Mouse (Mus musculus): ENCODE results near the gene Plekhh3. TPM values are rescaled to one million over a fixed set of nuclear protein-coding genes. Genes with fewer than 3 reads are reported as not detected.
A peak's percentile ranks its signal among the peaks of the same experiment; 100 is the strongest.
"Not testable (repeated sequence)": the region's sequence is repeated elsewhere in the genome, so short reads cannot be mapped to it uniquely, and the experiment has no call there.

Plekhh3 gene
- polyA plus RNA-seq, 1 experiment from 2014 or later: 2.8 TPM

DNA sequence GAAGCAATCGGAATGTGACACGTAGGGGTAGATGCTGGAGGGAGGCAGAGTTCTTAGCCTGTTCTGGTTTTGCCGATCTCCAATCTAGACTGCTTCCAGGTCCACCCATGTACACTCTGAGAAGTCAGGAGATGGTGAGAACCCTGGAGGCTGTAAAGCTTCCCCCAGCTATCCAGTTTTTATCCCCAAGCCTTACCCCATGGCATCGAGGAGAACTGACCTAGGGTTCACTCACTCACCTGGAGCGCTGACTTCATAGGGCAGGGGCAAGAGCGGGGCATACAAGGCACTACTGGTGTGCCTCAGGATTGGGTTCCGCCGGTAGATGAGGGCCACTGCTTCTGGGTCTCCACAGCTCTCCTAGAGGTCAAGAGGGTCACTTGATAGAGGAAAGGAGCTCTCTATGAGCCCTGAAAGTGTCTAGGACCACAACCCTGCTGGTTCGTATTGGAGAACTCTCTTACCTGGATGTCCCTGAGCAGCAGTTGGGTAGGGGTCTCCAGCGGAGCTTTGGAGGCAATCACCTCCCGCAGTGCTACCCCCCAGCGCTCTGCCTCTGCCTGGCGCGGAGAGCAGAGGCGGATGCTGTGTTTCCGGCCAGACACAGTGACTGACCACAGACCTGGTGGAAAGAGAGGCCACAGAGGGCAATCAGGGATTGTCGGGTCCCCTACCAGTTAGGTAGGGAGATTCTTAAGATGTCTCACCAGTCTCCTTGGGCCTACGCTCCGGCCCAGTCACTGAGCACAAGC is 3.8 kb downstream of the Plekhh3 start:
- peaks cover 100% of the 10 kb centered on the region for H3K27me3 ChIP-seq (replicated peaks)
- no peaks in the 10 kb centered on the region for H3K9me3 ChIP-seq (replicated peaks)
- H3K4me2 ChIP-seq: no peak overlapping the region
- no peak overlapping the region for H3K27ac ChIP-seq
- peaks cover 9% of the 10 kb centered on the region; the same call in 1 of the 2 replicates for H3K36me3 ChIP-seq
- no peak overlapping the region for H3K4me3 ChIP-seq
- peaks cover 67% of the 10 kb centered on the region for H3K4me1 ChIP-seq
- 36% methylated on average over 19 of the region's 19 CpGs for WGBS (ENCODE audit: insufficient replicate concordance)
- H3K9ac ChIP-seq: no peak overlapping the region
- ATAC-seq: no peak

DNA sequence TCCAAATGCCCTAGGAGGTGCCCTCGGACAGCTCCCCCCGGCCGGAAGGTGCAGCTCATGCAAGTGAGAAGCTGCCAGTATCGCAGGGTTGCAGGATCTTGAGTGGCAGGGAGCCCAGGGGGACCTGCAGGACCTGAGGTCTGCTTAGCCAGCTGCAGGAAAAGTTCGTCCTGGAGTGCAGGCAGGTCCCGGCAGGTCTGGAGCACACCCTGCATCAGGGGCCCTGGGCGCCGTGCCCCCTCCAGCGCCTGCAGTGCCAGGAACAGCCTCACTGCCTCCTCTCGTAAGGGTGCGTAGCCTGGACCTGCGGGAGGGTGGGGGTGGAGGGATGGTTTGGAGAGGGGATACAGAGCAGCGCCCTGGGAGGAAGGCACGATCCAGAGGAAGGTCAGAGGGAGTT is 4.8 kb downstream of the Plekhh3 start:
- H3K4me1 ChIP-seq: peaks cover 56% of the 10 kb centered on the region
- H3K27me3 ChIP-seq (replicated peaks): peaks cover 100% of the 10 kb centered on the region

DNA sequence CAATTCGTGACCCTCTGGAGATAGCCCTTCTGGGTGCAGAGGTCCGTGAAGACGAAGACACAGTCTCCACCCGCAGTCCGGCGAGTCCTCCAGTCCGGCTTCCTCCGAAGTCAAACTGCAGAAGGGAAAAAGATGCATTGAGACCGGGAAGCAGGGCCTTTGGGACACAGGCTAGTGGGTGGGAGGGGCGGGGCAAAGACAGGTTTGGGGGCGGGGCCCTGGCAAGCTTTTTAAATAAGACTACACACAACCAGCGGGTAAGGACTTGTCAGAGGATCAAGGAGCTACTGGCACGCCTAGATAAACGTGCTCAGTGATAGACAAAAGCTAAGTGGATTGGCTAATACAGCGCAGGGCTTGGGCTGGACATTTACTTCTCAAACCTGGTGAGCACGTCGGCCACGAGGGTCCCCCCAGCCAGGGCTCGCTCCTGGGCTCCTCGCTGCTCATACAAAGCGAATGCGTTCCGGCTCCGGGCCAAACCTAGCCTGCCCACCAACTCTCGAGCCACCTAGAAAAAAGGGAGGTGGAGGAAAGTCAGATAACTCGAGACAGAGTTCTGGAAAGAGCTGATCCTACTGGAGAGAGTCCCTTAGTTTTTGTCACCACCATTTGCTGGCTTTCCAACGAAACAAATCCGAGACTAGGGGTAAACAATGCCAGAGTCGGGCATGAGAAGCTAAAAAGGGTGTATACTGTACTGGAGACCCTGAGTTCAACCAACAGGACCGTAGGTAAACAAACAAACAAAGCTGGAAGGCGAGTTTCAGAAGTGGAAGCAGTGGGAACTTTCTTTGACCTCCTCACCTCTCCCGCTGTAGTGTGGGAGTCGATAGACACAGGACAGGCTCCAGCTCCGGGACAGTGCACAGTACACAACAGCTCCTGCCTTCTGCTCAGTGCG is 6.2 kb downstream of the Plekhh3 start:
- H3K4me2 ChIP-seq: peak overlapping the region; percentile 57
- H3K9me3 ChIP-seq (replicated peaks): no peaks in the 10 kb centered on the region
- no peak overlapping the region for H3K27ac ChIP-seq
- peaks cover 13% of the 10 kb centered on the region; the same call in 1 of the 2 replicates for H3K36me3 ChIP-seq
- 19% methylated on average over 35 of the region's 35 CpGs for WGBS (ENCODE audit: insufficient replicate concordance)
- peak; percentile 27; the same call in 1 of the 2 replicates for ATAC-seq
- peaks cover 44% of the 10 kb centered on the region for H3K4me1 ChIP-seq
- H3K4me3 ChIP-seq: no peak overlapping the region
- no peak overlapping the region for H3K9ac ChIP-seq
- H3K27me3 ChIP-seq (replicated peaks): peaks cover 98% of the 10 kb centered on the region

More for the DNA sequence above, 4.8 kb downstream of the Plekhh3 start:
- Histone ChIP-seq H3K4me3 (no peak overlapping the region), H3K36me3 (peaks cover 13% of the 10 kb centered on the region; the same call in 1 of the 2 replicates), H3K9ac (no peak overlapping the region), H3K4me2 (no peak overlapping the region), H3K27ac (no peak overlapping the region), H3K9me3 (replicated peaks) (no peaks in the 10 kb centered on the region)
- ATAC-seq: no peak
- 49% methylated on average over 14 of the region's 14 CpGs for WGBS (ENCODE audit: insufficient replicate concordance)

DNA sequence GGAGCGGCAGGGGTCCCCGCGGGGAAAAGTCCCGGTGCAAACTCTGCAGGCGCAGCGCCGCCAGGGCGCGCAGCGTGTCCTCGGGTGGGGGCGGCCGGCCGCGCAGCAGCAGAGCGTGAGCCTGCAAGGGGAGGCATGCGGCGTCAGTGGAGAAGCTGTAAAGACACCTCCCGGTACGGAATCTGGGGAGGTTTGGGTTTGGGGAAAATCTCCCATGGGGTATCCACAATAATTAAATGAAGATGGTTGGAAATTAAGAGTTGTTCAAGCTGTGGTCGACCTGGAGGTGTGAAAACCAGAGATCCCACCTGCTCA is 6.8 kb downstream of the Plekhh3 start:
- 12% methylated on average over 21 of the region's 21 CpGs for WGBS (ENCODE audit: insufficient replicate concordance)
- peak overlapping the region; percentile 32 for H3K4me3 ChIP-seq
- no peak overlapping the region for H3K9ac ChIP-seq
- H3K9me3 ChIP-seq (replicated peaks): no peaks in the 10 kb centered on the region
- peaks cover 13% of the 10 kb centered on the region; the same call in 1 of the 2 replicates for H3K36me3 ChIP-seq
- ATAC-seq: no peak
- H3K27ac ChIP-seq: no peak overlapping the region
- peaks cover 98% of the 10 kb centered on the region for H3K27me3 ChIP-seq (replicated peaks)
- peak overlapping the region; percentile 57 for H3K4me2 ChIP-seq
- peaks cover 38% of the 10 kb centered on the region for H3K4me1 ChIP-seq

DNA sequence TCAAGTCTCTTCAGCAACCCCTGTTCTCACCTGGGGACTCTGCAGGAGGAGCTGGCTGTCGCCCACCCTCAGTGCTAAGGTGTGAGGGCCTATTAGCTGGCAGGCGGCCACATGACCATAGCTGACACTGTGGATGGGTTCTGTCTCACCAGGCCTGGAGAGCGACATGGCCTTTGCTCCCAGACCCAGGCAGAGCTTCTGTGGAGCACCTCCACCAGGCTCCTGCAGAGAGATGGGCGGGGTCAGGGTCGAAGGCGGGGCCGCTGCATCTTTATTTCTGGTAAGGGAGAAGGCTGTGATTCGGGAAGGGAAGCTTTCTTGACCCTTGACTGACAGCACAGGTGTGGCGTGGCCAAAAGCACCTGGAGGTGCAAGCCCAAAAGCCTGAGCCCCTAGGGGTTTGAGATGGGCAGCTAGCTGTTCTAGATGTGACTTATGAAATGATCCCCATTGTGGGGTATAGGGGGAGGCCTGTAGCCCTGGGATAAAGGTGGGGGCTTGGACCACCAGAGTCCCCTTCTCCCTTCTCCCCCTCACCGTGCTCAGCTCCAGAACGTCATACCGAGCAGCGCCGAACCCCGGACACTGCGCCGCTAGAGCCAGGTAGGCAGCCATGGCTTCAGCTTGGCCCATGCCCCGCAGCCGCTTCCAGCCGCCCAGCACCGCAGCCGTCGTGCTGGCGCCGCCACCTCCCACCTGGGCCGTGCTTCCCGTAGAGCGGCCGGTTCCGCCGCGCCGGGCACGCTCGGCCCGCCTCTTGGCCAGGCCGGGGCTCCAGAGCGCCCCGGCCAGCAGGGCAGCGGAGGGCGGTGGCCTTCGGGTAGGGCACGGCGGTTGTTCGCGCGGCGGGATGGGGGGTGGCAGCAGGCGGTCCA is 7.4 kb downstream of the Plekhh3 start:
- 23% methylated on average over 49 of the region's 49 CpGs for WGBS (ENCODE audit: insufficient replicate concordance)
- peaks cover 34% of the 10 kb centered on the region for H3K4me1 ChIP-seq
- H3K9ac ChIP-seq: no peak overlapping the region
- no peaks in the 10 kb centered on the region for H3K9me3 ChIP-seq (replicated peaks)
- H3K27me3 ChIP-seq (replicated peaks): peaks cover 98% of the 10 kb centered on the region
- H3K27ac ChIP-seq: no peak overlapping the region
- peak overlapping the region; percentile 32 for H3K4me3 ChIP-seq
- peaks cover 13% of the 10 kb centered on the region; the same call in 1 of the 2 replicates for H3K36me3 ChIP-seq
- H3K4me2 ChIP-seq: peak overlapping the region; percentile 57
- no peak for ATAC-seq

DNA sequence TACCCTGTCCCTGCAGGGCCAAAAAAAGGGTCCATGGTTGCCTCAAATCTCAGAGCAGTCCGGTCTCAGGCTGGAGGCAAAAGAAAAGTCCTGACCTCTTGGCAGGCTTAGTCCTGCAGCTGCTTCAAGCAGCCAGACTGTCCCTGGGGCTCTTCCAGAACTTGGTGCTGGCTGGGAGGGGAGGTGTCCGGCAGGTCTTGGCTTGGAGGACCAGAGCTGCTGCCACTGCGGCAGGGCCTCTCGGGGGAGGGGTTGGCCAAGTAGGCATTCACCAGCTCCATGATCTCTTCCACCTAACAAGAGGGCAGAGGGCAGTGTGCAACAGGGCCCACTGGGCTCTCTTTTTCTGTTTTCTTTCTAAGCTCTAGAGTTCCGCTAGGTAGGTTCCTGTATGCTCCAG is 8.4 kb downstream of the Plekhh3 start:
- Histone ChIP-seq H3K4me1 (peaks cover 26% of the 10 kb centered on the region), H3K27me3 (replicated peaks) (peaks cover 98% of the 10 kb centered on the region), H3K4me2 (no peak overlapping the region), H3K9me3 (replicated peaks) (no peaks in the 10 kb centered on the region), H3K27ac (no peak overlapping the region), H3K9ac (no peak overlapping the region), H3K4me3 (no peak overlapping the region), H3K36me3 (peaks cover 11% of the 10 kb centered on the region; the same call in 1 of the 2 replicates)
- ATAC-seq: no peak
- WGBS (ENCODE audit: insufficient replicate concordance): 66% methylated on average over 5 of the region's 5 CpGs

DNA sequence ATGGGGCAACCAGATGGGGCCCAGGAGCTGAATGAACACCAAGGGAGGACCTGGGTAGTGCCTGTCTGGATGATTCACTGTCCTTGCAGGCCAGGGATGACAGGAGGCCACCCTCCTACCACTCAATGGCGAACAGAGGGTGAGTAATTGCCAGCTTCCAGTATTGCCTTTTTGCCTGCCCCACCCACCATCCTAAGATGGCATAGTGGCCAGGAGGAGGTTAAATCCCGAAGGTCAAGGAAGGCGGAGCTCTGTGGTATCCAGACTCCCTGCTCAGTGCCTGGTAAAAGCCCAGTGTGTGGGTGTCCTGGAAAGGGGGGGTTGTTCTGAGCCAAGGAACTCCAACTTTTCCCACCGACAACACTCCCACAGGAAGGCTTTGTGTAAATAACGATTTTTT is 8.8 kb downstream of the Plekhh3 start:
- Histone ChIP-seq H3K27ac (no peak overlapping the region), H3K36me3 (peaks cover 7% of the 10 kb centered on the region; the same call in 1 of the 2 replicates), H3K4me2 (no peak overlapping the region), H3K4me1 (peaks cover 24% of the 10 kb centered on the region), H3K9ac (no peak overlapping the region), H3K9me3 (replicated peaks) (no peaks in the 10 kb centered on the region), H3K27me3 (replicated peaks) (peaks cover 98% of the 10 kb centered on the region), H3K4me3 (no peak overlapping the region)
- 54% methylated on average over 5 of the region's 5 CpGs for WGBS (ENCODE audit: insufficient replicate concordance)
- no peak for ATAC-seq

DNA sequence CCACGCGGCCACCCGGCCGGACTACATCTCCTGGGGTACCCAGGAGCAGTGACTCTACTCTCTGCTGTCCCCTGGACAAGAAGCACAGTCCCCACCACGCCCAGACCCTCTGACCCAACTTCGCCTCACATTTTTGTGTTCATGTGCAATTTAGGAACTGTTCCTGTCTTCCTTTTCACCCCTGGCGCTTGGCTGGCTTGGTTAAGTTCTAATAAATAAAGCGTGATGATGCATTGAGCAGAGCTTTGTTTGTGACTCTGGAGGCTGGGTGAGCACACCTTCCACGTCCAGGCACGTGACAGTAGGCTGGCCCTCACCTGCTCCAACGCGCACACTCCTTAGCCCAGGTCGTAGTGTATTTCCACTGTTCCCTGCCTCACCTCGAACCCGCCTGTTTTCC is 9.6 kb downstream of the Plekhh3 start:
- H3K4me3 ChIP-seq: no peak overlapping the region
- peaks cover 97% of the 10 kb centered on the region for H3K27me3 ChIP-seq (replicated peaks)
- no peak for ATAC-seq

DNA sequence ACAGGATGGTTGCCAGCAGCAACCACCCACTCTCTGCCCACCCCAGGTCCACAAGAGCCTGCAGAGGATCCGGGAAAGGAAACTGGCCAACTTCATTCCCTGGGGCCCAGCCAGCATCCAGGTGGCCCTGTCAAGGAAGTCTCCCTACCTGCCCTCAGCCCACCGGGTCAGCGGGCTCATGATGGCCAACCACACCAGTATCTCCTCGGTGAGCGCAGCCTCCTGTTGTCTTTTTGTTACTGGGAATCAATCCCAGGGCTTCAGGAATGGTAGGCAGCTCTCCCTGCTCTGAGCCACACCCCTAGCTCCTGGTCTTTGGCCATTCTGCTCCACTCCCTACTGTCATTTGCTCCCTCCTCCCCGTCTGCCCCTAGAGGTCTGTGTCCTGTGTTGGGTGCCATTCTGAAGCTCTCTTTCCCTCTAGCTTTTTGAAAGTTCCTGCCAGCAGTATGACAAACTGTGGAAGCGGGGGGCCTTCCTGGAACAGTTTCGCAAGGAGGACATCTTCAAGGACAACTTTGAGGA is 10.1 kb downstream of the Plekhh3 start:
- WGBS (ENCODE audit: insufficient replicate concordance): 58% methylated on average over 8 of the region's 8 CpGs
- not testable (repeated sequence) for ATAC-seq, H3K4me2 ChIP-seq

More for the DNA sequence above, 9.6 kb downstream of the Plekhh3 start:
- Histone ChIP-seq H3K9me3 (replicated peaks) (no peaks in the 10 kb centered on the region), H3K4me1 (peaks cover 24% of the 10 kb centered on the region), H3K4me2 (no peak overlapping the region), H3K9ac (no peak overlapping the region), H3K36me3 (peaks cover 5% of the 10 kb centered on the region; the same call in 1 of the 2 replicates), H3K27ac (no peak overlapping the region)
- 70% methylated on average over 15 of the region's 15 CpGs for WGBS (ENCODE audit: insufficient replicate concordance)

DNA sequence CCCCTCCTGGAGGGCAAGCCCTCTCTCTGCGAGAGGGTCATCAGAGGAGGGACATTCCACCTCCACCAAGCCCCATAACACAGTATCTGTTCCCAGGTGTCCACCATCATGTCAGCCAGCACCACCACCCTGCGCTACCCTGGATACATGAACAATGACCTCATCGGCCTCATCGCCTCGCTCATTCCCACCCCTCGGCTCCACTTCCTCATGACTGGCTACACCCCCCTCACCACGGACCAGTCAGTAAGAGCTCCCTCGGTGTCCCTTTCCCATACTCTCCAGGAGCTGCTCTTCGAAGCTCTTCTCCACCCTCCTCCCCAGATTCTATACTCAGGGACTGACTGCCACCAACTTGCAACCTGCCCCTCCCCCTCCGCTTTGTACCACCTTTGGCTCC is 11.0 kb downstream of the Plekhh3 start:
- H3K4me3 ChIP-seq; H3K27ac ChIP-seq; H3K4me2 ChIP-seq; H3K9me3 ChIP-seq (replicated peaks); ATAC-seq; H3K9ac ChIP-seq; H3K36me3 ChIP-seq: not testable (repeated sequence)
- peaks cover 19% of the 10 kb centered on the region for H3K4me1 ChIP-seq
- peaks cover 97% of the 10 kb centered on the region for H3K27me3 ChIP-seq (replicated peaks)
- WGBS (ENCODE audit: insufficient replicate concordance): 52% methylated on average over 10 of the region's 10 CpGs

More for the DNA sequence above, 10.1 kb downstream of the Plekhh3 start:
- not testable (repeated sequence) for H3K27ac ChIP-seq; H3K9me3 ChIP-seq (replicated peaks); H3K36me3 ChIP-seq; H3K4me3 ChIP-seq; H3K9ac ChIP-seq
- Histone ChIP-seq H3K4me1 (peaks cover 24% of the 10 kb centered on the region), H3K27me3 (replicated peaks) (peaks cover 97% of the 10 kb centered on the region)

DNA sequence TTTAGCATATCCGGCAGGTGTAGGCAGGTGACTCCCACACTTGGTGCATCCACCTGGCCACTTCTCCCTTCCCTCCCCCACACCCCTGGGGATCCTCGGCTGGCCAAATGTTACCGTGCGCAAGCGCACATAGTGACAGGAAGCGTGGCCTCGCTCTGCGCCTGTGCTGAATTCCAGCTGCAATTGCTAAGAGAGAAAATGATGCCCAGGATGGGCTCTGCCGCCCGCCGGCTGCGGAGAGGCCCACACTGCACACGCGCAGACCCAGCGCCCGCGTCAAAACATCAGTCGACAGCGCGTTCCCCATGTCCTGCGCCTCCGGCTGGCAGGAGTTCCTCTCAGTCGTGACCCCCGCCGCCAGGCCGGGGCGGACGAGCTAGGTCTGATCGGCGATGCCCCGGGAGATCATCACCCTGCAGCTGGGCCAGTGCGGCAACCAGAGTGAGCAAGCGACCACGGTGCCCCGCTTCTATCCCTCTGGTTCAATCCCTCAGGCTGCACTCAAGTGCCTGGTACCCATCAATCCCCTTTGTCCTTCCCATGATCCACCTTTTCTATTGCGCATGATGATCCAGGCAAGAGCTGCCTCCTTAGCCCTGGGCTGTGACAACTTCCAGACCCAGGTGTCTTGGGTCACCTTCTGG is 15.3 kb downstream of the Plekhh3 start, which contains the start of gene Tubg2:
Tubg2 (plus strand) TSS at position 180 of the 644 bp plus-strand sequence.
- 3% methylated on average over 36 of the region's 36 CpGs for WGBS (ENCODE audit: insufficient replicate concordance)
- Histone ChIP-seq H3K9ac (no peak within 1 kb of the TSS), H3K27me3 (replicated peaks) (peaks cover 65% of the 10 kb centered on the region), H3K4me3 (peak within 1 kb of the TSS; percentile 36), H3K27ac (no peak within 1 kb of the TSS), H3K4me2 (peak within 1 kb of the TSS; percentile 61), H3K36me3 (no peaks in the 10 kb centered on the region), H3K4me1 (no peaks in the 10 kb centered on the region), H3K9me3 (replicated peaks) (no peaks in the 10 kb centered on the region)
- ATAC-seq: no peak
